Mouse (Mus musculus) mouse embryonic stem cell (cell line): ENCODE results near the gene Dnah8.

Source experiments
- in situ Hi-C, 2 experiments: fragments of 300-500 bp; cut with MboI; formaldehyde crosslinking; loops; 1 replicate in 1 of 2; 3 replicates in 1 of 2; pipeline ENCODE4 v1.14.3; 2019 to 2020; ENCODE audit warnings: low sequenced_read_pairs in 2 of 2, low pct_unique_long_range_greater_than_20kb in 1 of 2, mixed read lengths in 1 of 2; ENCODE audit not compliant: unreplicated experiment in 1 of 2

The Dnah8 gene

GRCm38 (mm10) chr17:30727788-30728187 is 103.6 kb downstream of the Dnah8 start:
- in situ Hi-C loops = no loop called here

- in situ Hi-C loops = no loop called here
Measured at GRCm38 (mm10) chr17:30732736-30733135, 108.6 kb downstream of the Dnah8 start.

- in situ Hi-C loops = no loop called here
Measured at GRCm38 (mm10) chr17:30734770-30735169, 110.6 kb downstream of the Dnah8 start.

GRCm38 (mm10) chr17:30735454-30735853 is 111.3 kb downstream of the Dnah8 start:
- in situ Hi-C loops = no loop called here

- in situ Hi-C loops = no loop called here
Measured at GRCm38 (mm10) chr17:30737797-30738196, 113.6 kb downstream of the Dnah8 start.

- in situ Hi-C loops = no loop called here
Measured at GRCm38 (mm10) chr17:30739769-30740168, 115.6 kb downstream of the Dnah8 start.

- in situ Hi-C loops = no loop called here
Measured at GRCm38 (mm10) chr17:30743947-30744346, 119.8 kb downstream of the Dnah8 start.

- in situ Hi-C loops = no loop called here
Measured at GRCm38 (mm10) chr17:30746056-30747024, 122.2 kb downstream of the Dnah8 start.

GRCm38 (mm10) chr17:30749391-30749790 is 125.2 kb downstream of the Dnah8 start:
- in situ Hi-C loops = no loop called here

- in situ Hi-C loops = no loop called here
Measured at GRCm38 (mm10) chr17:30750269-30750668, 126.1 kb downstream of the Dnah8 start.

GRCm38 (mm10) chr17:30752370-30752818 is 128.2 kb downstream of the Dnah8 start:
- in situ Hi-C loops = no loop called here

GRCm38 (mm10) chr17:30753201-30753600 is 129.0 kb downstream of the Dnah8 start:
- in situ Hi-C loops = no loop called here

GRCm38 (mm10) chr17:30756771-30757170 is 132.6 kb downstream of the Dnah8 start:
- in situ Hi-C loops = no loop called here

- in situ Hi-C loops = no loop called here
Measured at GRCm38 (mm10) chr17:30760307-30760706, 136.2 kb downstream of the Dnah8 start.

- in situ Hi-C loops = no loop called here
Measured at GRCm38 (mm10) chr17:30764276-30764675, 140.1 kb downstream of the Dnah8 start.

GRCm38 (mm10) chr17:30774416-30774815 is 150.3 kb downstream of the Dnah8 start:
- in situ Hi-C loops = no loop called here

- in situ Hi-C loops = no loop called here
Measured at GRCm38 (mm10) chr17:30775096-30775495, 150.9 kb downstream of the Dnah8 start.

GRCm38 (mm10) chr17:30781046-30781445 is 156.9 kb downstream of the Dnah8 start:
- in situ Hi-C loops = no loop called here

- in situ Hi-C loops = no loop called here
Measured at GRCm38 (mm10) chr17:30782286-30782685, 158.1 kb downstream of the Dnah8 start.

GRCm38 (mm10) chr17:30788361-30788760 is 164.2 kb downstream of the Dnah8 start:
- in situ Hi-C loops = no loop called here
